Mouse (Mus musculus) thymus, adult 2 months (tissue): ENCODE results near the gene Cdh22.

Experiments used
- CTCF ChIP-seq: fragments of 200-500 bp; IDR thresholded peaks from 2 replicates; pipeline ENCODE4 v1.5.1; 2012; ENCODE audit warnings: mild to moderate bottlenecking, control low read depth, low read length, moderate library complexity, borderline replicate concordance; ENCODE audit not compliant: control insufficient read depth, poor library complexity, insufficient read depth; ENCODE audit errors: extremely low read depth
- POLR2A ChIP-seq: fragments of 200-500 bp; IDR thresholded peaks from 2 replicates; pipeline ENCODE4 v1.6.1; 2012; ENCODE audit warnings: mild to moderate bottlenecking, low read length, control low read depth, moderate library complexity; ENCODE audit not compliant: control insufficient read depth, poor library complexity, insufficient read depth; ENCODE audit errors: extremely low read depth

GRCm38 (mm10) chr2:165090650-165091049 lies 144.0 kb downstream of the Cdh22 start, which contains the start of gene 1700025C18Rik:
- TF ChIP-seq CTCF, result no peak
- no peak for TF ChIP-seq POLR2A
